Mouse (Mus musculus): Measurements from ENCODE around the gene Slc47a1. TPM values are rescaled to one million over a fixed set of nuclear protein-coding genes. Genes with fewer than 3 reads are reported as not detected.

Gene Slc47a1
- polyA plus RNA-seq, 1 experiment from 2014 or later: 0.16 TPM

DNA sequence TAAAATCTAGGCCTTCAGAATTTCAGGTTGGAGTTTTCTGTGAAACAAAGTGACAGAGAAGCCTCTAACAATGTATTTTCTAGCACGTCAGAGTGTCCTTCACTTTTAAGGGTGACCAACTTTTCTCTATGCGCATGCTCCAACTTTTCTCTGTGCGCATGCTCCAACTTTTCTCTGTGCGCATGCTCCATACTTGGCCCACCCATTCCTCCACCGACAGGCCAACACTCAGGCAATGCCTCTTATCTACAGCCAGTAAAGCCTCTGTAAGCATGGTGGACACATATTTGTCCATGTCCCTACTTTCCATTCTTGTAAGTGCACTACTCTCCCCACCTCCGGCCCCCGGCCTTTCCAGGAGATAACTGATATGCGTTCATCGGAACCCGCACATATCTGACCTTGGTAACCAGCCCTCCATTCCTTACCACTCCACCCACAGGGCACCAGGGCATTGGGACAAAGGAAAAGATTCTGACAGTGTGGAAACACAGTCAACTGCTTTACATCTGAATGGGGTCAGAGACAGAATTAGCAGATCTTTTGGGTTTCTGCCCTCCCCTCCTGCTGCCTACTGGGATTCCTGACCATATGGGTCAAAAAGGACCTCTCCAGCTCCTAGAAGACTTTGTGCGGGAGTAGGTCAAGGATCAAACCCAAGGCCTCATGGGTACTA, 16.5 kb downstream of the Slc47a1 start:
- DNase-seq (ENCODE audit: low spot score, missing footprints) (no peak), ATAC-seq (ENCODE audit: low FRiP score) (no peak)
- Histone ChIP-seq H3K27me3 (ENCODE audit: control insufficient read depth, insufficient read depth, low read length) (no peaks in the 10 kb centered on the region), H3K27ac (ENCODE audit: low read depth, low read length) (no peak overlapping the region), H3K9ac (ENCODE audit: low read length) (no peak overlapping the region), H3K4me2 (no peak overlapping the region), H3K4me3 (ENCODE audit: low read depth, low read length) (no peak overlapping the region), H3K36me3 (ENCODE audit: control insufficient read depth, insufficient read depth, low read length) (no peaks in the 10 kb centered on the region), H3K4me1 (ENCODE audit: control insufficient read depth, insufficient read depth, low read length) (no peaks in the 10 kb centered on the region), H3K9me3 (ENCODE audit: control insufficient read depth, low read length) (no peaks in the 10 kb centered on the region)
- 86% methylated on average over 11 of the region's 11 CpGs for WGBS

DNA sequence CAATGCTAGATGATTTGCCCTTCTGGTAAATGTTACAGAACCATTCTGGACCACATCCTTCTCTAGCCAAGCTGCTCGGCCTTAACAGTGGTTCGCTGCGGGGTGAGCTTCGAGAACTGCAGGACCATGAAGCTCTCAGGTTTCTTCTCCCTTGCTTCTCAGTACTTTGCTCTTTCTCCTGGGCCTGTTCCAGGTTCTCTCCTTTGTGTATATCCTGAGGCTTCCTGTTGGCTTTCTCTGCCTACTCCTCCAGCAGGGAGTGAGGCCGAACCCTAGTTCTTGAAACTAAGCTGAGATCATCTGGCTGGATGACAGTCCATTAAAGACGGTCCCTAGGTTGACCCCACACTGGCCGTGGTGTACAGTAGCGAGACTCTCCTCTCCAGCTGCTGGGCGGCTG, 21.5 kb downstream of the Slc47a1 start:
- Histone ChIP-seq H3K27me3 (ENCODE audit: control insufficient read depth, insufficient read depth, low read length) (no peaks in the 10 kb centered on the region), H3K4me1 (ENCODE audit: control insufficient read depth, insufficient read depth, low read length) (0 out of 2 replicates have a peak, but pooled peaks cover 3% of the 10 kb centered on the region), H3K4me2 (no peak overlapping the region), H3K4me3 (ENCODE audit: low read depth, low read length) (no peak overlapping the region), H3K27ac (ENCODE audit: low read depth, low read length) (no peak overlapping the region), H3K9me3 (ENCODE audit: control insufficient read depth, low read length) (no peaks in the 10 kb centered on the region), H3K9ac (ENCODE audit: low read length) (no peak overlapping the region), H3K36me3 (ENCODE audit: control insufficient read depth, insufficient read depth, low read length) (no peaks in the 10 kb centered on the region)
- no peak for DNase-seq (ENCODE audit: low spot score, missing footprints)
- ATAC-seq (ENCODE audit: low FRiP score): no peak
- WGBS: 93% methylated on average over 9 of the region's 9 CpGs

DNA sequence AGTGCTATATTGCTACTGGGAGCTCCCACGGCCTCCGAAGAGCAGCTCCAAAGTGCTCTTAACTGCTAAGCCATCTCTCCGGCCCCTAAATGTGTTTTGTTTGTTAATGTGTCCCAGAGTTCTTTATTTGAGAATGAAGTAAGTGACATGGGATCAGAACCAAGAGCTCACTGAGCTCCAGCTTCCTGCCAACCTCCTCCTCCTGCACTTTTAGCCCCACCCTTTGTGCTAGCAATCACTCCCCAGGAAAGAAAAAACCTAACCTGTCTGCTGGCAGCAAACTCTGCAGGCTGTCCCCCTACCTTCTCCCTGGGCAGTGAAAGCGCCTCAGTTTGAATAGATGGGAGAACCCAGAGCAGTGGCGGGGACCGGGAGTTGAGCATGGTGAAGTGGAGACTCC, 22.0 kb downstream of the Slc47a1 start:
- WGBS: 67% methylated on average over 6 of the region's 6 CpGs
- ATAC-seq (ENCODE audit: low FRiP score) (no peak), DNase-seq (ENCODE audit: low spot score, missing footprints) (no peak)
- Histone ChIP-seq H3K9ac (ENCODE audit: low read length) (no peak overlapping the region), H3K36me3 (ENCODE audit: control insufficient read depth, insufficient read depth, low read length) (no peaks in the 10 kb centered on the region), H3K4me1 (ENCODE audit: control insufficient read depth, insufficient read depth, low read length) (0 out of 2 replicates have a peak, but pooled peaks cover 3% of the 10 kb centered on the region), H3K27me3 (ENCODE audit: control insufficient read depth, insufficient read depth, low read length) (no peaks in the 10 kb centered on the region), H3K27ac (ENCODE audit: low read depth, low read length) (no peak overlapping the region), H3K9me3 (ENCODE audit: control insufficient read depth, low read length) (no peaks in the 10 kb centered on the region), H3K4me3 (ENCODE audit: low read depth, low read length) (no peak overlapping the region), H3K4me2 (no peak overlapping the region)

DNA sequence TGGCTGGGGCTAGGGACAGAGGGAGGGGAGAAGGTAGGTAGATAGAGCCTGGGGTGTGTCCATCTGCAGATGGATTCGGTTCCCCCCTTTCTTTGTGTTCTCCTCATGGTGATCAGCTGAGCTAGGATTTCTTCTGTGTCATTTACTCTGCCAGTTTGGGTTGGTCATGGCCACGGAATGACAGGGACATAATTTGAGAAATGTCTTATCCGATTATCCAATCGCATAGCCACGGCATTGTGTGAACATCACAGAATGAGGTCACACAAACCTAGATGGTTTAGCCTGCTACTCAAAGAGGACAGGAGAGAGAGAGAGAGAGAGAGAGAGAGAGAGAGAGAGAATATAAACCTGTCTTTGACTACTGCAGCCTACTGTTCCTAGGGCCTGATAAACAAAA, 22.8 kb downstream of the Slc47a1 start:
- ATAC-seq (ENCODE audit: low FRiP score) (no peak), DNase-seq (ENCODE audit: low spot score, missing footprints) (no peak)
- Histone ChIP-seq H3K9ac (ENCODE audit: low read length) (no peak overlapping the region), H3K4me1 (ENCODE audit: control insufficient read depth, insufficient read depth, low read length) (0 out of 2 replicates have a peak, but pooled peaks cover 3% of the 10 kb centered on the region), H3K27me3 (ENCODE audit: control insufficient read depth, insufficient read depth, low read length) (no peaks in the 10 kb centered on the region), H3K36me3 (ENCODE audit: control insufficient read depth, insufficient read depth, low read length) (no peaks in the 10 kb centered on the region), H3K27ac (ENCODE audit: low read depth, low read length) (no peak overlapping the region), H3K4me2 (no peak overlapping the region), H3K9me3 (ENCODE audit: control insufficient read depth, low read length) (no peaks in the 10 kb centered on the region), H3K4me3 (ENCODE audit: low read depth, low read length) (no peak overlapping the region)
- WGBS: 82% methylated on average over 5 of the region's 5 CpGs

DNA sequence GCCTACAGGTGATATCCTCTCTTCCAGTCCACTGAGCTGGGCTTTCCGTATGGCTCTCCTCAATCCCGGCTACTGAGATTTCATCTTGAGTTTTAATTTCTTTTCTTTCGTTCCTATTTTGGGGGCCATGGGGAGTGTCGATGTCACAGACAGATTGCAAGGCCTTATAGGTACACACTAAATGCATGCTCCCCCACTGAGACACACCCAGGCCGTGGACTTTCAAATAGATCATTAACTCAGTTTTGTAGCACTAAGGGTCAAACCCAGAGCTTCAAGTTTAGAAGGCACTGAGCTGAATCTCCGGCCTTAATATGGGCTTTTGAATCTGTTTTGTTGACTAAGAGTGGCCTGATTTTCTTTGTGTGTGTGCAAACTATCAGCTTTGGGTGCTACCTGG, 23.8 kb downstream of the Slc47a1 start:
- no peaks in the 10 kb centered on the region for H3K27me3 ChIP-seq (ENCODE audit: control insufficient read depth, insufficient read depth, low read length)
- H3K4me1 ChIP-seq (ENCODE audit: control insufficient read depth, insufficient read depth, low read length): 0 out of 2 replicates have a peak, but pooled peaks cover 3% of the 10 kb centered on the region
- no peak overlapping the region for H3K4me3 ChIP-seq (ENCODE audit: low read depth, low read length)
- H3K9me3 ChIP-seq (ENCODE audit: control insufficient read depth, low read length): no peaks in the 10 kb centered on the region
- no peak overlapping the region for H3K4me2 ChIP-seq
- DNase-seq (ENCODE audit: low spot score, missing footprints) (no peak), ATAC-seq (ENCODE audit: low FRiP score) (no peak)
- H3K27ac ChIP-seq (ENCODE audit: low read depth, low read length): no peak overlapping the region
- 87% methylated on average over 6 of the region's 6 CpGs for whole genome bisulfite sequencing
- no peaks in the 10 kb centered on the region for H3K36me3 ChIP-seq (ENCODE audit: control insufficient read depth, insufficient read depth, low read length)
- no peak overlapping the region for H3K9ac ChIP-seq (ENCODE audit: low read length)

DNA sequence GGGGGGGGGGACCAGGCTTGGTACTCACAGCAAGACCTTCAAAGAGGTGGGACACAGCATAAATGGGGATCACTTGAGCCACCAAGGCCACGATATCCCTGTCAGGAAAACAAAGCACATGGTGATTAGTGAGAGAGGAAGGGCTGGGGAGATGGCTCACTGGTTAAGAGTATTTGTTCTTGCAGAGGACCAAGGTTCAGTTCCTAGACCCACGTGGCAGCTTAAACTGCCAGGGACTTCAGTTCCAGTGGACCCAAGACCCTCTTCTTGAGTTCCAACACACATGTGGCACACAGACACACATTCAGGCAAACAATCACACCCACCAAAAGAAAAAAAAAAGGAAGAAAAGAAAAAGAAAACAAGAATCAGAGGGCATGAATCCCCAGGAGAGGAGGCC, 25.1 kb downstream of the Slc47a1 start:
- 0 out of 2 replicates have a peak, but pooled peaks cover 3% of the 10 kb centered on the region for H3K4me1 ChIP-seq (ENCODE audit: control insufficient read depth, insufficient read depth, low read length)
- H3K36me3 ChIP-seq (ENCODE audit: control insufficient read depth, insufficient read depth, low read length): no peaks in the 10 kb centered on the region
- WGBS: 74% methylated on average over 2 of the region's 2 CpGs
- no peak overlapping the region for H3K9ac ChIP-seq (ENCODE audit: low read length)
- DNase-seq (ENCODE audit: low spot score, missing footprints) (no peak), ATAC-seq (ENCODE audit: low FRiP score) (no peak)
- no peak overlapping the region for H3K27ac ChIP-seq (ENCODE audit: low read depth, low read length)
- H3K4me3 ChIP-seq (ENCODE audit: low read depth, low read length): no peak overlapping the region
- no peak overlapping the region for H3K4me2 ChIP-seq
- H3K9me3 ChIP-seq (ENCODE audit: control insufficient read depth, low read length): no peaks in the 10 kb centered on the region
- no peaks in the 10 kb centered on the region for H3K27me3 ChIP-seq (ENCODE audit: control insufficient read depth, insufficient read depth, low read length)

DNA sequence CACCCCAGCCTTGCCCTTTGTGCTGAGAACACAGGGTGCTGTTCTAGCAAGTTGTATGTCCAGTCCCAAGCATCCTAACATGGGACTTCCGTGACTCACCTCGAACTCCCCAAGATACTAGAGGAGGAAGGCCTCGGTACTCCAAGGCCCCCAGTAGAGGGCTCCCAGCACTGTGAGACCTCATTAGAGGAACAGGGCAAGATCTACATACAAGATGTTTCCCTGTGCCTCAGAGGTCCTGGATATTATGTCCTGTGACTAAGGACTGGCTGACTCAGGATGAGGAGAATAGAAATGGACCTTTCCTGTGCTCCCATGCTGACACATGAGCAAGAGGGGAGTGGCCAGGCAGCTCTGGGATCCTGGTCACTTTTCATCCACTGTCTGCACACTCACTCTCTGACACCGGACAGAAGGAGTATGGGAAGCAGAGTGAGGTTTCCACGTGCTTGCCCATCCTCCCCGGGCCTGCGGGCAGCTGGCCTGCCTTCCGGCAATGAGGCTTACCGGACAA, 25.9 kb downstream of the Slc47a1 start:
- Histone ChIP-seq H3K9ac (ENCODE audit: low read length) (no peak overlapping the region), H3K4me1 (ENCODE audit: control insufficient read depth, insufficient read depth, low read length) (0 out of 2 replicates have a peak, but pooled peaks cover 3% of the 10 kb centered on the region), H3K4me2 (no peak overlapping the region), H3K27me3 (ENCODE audit: control insufficient read depth, insufficient read depth, low read length) (no peaks in the 10 kb centered on the region), H3K9me3 (ENCODE audit: control insufficient read depth, low read length) (no peaks in the 10 kb centered on the region), H3K36me3 (ENCODE audit: control insufficient read depth, insufficient read depth, low read length) (no peaks in the 10 kb centered on the region), H3K4me3 (ENCODE audit: low read depth, low read length) (no peak overlapping the region), H3K27ac (ENCODE audit: low read depth, low read length) (no peak overlapping the region)
- ATAC-seq (ENCODE audit: low FRiP score) (no peak), DNase-seq (ENCODE audit: low spot score, missing footprints) (no peak)
- 53% methylated on average over 9 of the region's 9 CpGs for WGBS

DNA sequence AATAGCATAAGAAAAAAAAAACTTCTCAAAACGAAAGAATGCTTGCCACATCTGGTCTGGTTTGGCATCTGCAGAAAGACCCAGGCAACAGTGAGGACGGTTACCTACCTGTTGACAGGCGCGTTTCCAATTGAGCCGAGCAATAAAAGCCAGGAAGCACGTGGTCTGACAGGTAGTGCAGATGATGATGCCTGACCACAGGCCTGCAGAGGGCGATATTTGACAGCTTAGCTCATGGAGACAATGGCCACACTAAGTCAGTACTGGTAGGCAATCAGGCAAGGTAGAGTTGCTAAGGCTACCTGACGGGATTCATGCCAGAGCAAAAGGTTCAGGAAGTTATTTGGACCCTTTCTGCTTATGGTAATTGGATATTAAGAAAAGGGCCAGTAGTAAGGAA, 28.8 kb downstream of the Slc47a1 start:
- Histone ChIP-seq H3K27ac (ENCODE audit: low read depth, low read length) (no peak overlapping the region), H3K4me3 (ENCODE audit: low read depth, low read length) (no peak overlapping the region), H3K9ac (ENCODE audit: low read length) (no peak overlapping the region), H3K4me2 (no peak overlapping the region), H3K9me3 (ENCODE audit: control insufficient read depth, low read length) (no peaks in the 10 kb centered on the region), H3K27me3 (ENCODE audit: control insufficient read depth, insufficient read depth, low read length) (no peaks in the 10 kb centered on the region), H3K4me1 (ENCODE audit: control insufficient read depth, insufficient read depth, low read length) (0 out of 2 replicates have a peak, but pooled peaks cover 3% of the 10 kb centered on the region), H3K36me3 (ENCODE audit: control insufficient read depth, insufficient read depth, low read length) (no peaks in the 10 kb centered on the region)
- 15% methylated on average over 8 of the region's 8 CpGs for WGBS
- ATAC-seq (ENCODE audit: low FRiP score) (no peak), DNase-seq (ENCODE audit: low spot score, missing footprints) (no peak)

DNA sequence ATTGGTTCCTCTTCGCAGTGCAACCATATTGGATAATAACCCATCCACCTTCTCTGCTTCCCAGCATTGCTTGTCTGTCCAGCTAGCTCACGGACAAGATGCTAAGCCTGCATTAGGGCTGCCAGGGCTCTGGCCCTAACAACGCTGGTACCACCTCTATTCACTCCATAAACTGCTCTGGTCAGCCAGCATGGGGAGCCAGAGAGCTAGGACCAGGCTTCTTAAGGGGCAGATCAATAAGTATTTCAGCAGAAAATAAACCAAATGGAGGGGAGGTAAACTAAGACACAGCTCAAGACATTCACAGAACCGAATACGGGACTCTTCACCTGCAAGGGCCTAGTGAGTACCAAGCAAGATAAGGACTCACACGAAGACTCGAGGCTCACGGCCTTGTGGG, 32.0 kb downstream of the Slc47a1 start:
- Histone ChIP-seq H3K27me3 (ENCODE audit: control insufficient read depth, insufficient read depth, low read length) (peaks cover 22% of the 10 kb centered on the region), H3K9ac (ENCODE audit: low read length) (no peak overlapping the region), H3K27ac (ENCODE audit: low read depth, low read length) (no peak overlapping the region), H3K4me3 (ENCODE audit: low read depth, low read length) (no peak overlapping the region), H3K4me1 (ENCODE audit: control insufficient read depth, insufficient read depth, low read length) (peaks cover 6% of the 10 kb centered on the region; the same call in 1 of the 2 replicates), H3K9me3 (ENCODE audit: control insufficient read depth, low read length) (no peaks in the 10 kb centered on the region), H3K4me2 (no peak overlapping the region), H3K36me3 (ENCODE audit: control insufficient read depth, insufficient read depth, low read length) (no peaks in the 10 kb centered on the region)
- no peak for DNase-seq (ENCODE audit: low spot score, missing footprints)
- ATAC-seq (ENCODE audit: low FRiP score): no peak
- 56% methylated on average over 8 of the region's 8 CpGs for WGBS

All from midbrain, embryonic 11.5 days (tissue).